Mouse (Mus musculus) spleen, embryonic (tissue): ENCODE results near the gene Vti1a.

Experiments
- CTCF ChIA-PET: fragments of 350-600 bp; sonication (Branson Sonifier 250); formaldehyde crosslinking; loops from one replicate; lab custom pipeline; 2022; lab: Charles Lee

Gene Vti1a

GRCm38 (mm10) chr19:55449084-55449483 lies 133.0 kb downstream of the Vti1a start:
- CTCF ChIA-PET, result interaction anchor here (0.7 kb wide), 1 partner anchor 254 kb away, joined by 9 read pairs; no protein-coding TSS in a partner anchor

- CTCF ChIA-PET, result interaction anchor here (0.7 kb wide), 1 partner anchor 254 kb away, joined by 9 read pairs; no protein-coding TSS in a partner anchor
Measured at GRCm38 (mm10) chr19:55449506-55449905, 133.4 kb downstream of the Vti1a start.

- CTCF ChIA-PET, result no interaction called here
Measured at GRCm38 (mm10) chr19:55456325-55457091, 140.4 kb downstream of the Vti1a start.

- CTCF ChIA-PET, result no interaction called here
Measured at GRCm38 (mm10) chr19:55461963-55462362, 145.9 kb downstream of the Vti1a start.

- CTCF ChIA-PET, result no interaction called here
Measured at GRCm38 (mm10) chr19:55463670-55464069, 147.6 kb downstream of the Vti1a start.

GRCm38 (mm10) chr19:55469301-55470051 lies 153.4 kb downstream of the Vti1a start:
- CTCF ChIA-PET, result no interaction called here

- CTCF ChIA-PET, result no interaction called here
Measured at GRCm38 (mm10) chr19:55472582-55472981, 156.5 kb downstream of the Vti1a start.

GRCm38 (mm10) chr19:55474225-55474624 lies 158.1 kb downstream of the Vti1a start:
- CTCF ChIA-PET, result no interaction called here

- CTCF ChIA-PET, result no interaction called here
Measured at GRCm38 (mm10) chr19:55480526-55480925, 164.4 kb downstream of the Vti1a start.

GRCm38 (mm10) chr19:55481308-55481707 lies 165.2 kb downstream of the Vti1a start:
- CTCF ChIA-PET, result no interaction called here

GRCm38 (mm10) chr19:55483526-55483925 lies 167.4 kb downstream of the Vti1a start:
- CTCF ChIA-PET, result no interaction called here

GRCm38 (mm10) chr19:55484559-55484958 lies 168.5 kb downstream of the Vti1a start:
- CTCF ChIA-PET, result no interaction called here

GRCm38 (mm10) chr19:55486473-55486872 lies 170.4 kb downstream of the Vti1a start:
- CTCF ChIA-PET, result no interaction called here

- CTCF ChIA-PET, result interaction anchor here (0.6 to 0.8 kb wide), 2 partner anchors 9 to 176 kb away, joined by 3 read pairs; no protein-coding TSS in a partner anchor
Measured at GRCm38 (mm10) chr19:55491126-55492076, 175.3 kb downstream of the Vti1a start.

GRCm38 (mm10) chr19:55496333-55496732 lies 180.2 kb downstream of the Vti1a start:
- CTCF ChIA-PET, result no interaction called here

GRCm38 (mm10) chr19:55499179-55499863 lies 183.2 kb downstream of the Vti1a start:
- CTCF ChIA-PET, result interaction anchor here (1.0 kb wide), 1 partner anchor 8 kb away, joined by 3 read pairs; no protein-coding TSS in a partner anchor

- CTCF ChIA-PET, result no interaction called here
Measured at GRCm38 (mm10) chr19:55501985-55502384, 185.9 kb downstream of the Vti1a start.

GRCm38 (mm10) chr19:55503771-55504170 lies 187.7 kb downstream of the Vti1a start:
- CTCF ChIA-PET, result no interaction called here

- CTCF ChIA-PET, result interaction anchor here (0.6 kb wide), 1 partner anchor 1619 kb away, joined by 4 read pairs; no protein-coding TSS in a partner anchor
Measured at GRCm38 (mm10) chr19:55507748-55508147, 191.7 kb downstream of the Vti1a start.

GRCm38 (mm10) chr19:55508239-55508638 lies 192.1 kb downstream of the Vti1a start:
- CTCF ChIA-PET, result no interaction called here

GRCm38 (mm10) chr19:55508965-55509364 lies 192.9 kb downstream of the Vti1a start:
- CTCF ChIA-PET, result no interaction called here
